Mouse (Mus musculus) inflammation-experienced regulatory T-cells (primary cell): Measurements from ENCODE around the gene Cep250. TPM values are rescaled to one million over a fixed set of nuclear protein-coding genes. Genes with fewer than 3 reads are reported as not detected.

ENCODE experiments used
- polyA plus RNA-seq, 2 experiments: library from polyadenylated mRNA; unstranded; fragments of 100-300 nt; shearing (Covaris generic); gene quantifications; one replicate each; pipeline ENCODE4 v1.2.1; 2017

The Cep250 gene
- polyA plus RNA-seq: 10 to 100 TPM; 35.7 to 42.2 TPM

DNA sequence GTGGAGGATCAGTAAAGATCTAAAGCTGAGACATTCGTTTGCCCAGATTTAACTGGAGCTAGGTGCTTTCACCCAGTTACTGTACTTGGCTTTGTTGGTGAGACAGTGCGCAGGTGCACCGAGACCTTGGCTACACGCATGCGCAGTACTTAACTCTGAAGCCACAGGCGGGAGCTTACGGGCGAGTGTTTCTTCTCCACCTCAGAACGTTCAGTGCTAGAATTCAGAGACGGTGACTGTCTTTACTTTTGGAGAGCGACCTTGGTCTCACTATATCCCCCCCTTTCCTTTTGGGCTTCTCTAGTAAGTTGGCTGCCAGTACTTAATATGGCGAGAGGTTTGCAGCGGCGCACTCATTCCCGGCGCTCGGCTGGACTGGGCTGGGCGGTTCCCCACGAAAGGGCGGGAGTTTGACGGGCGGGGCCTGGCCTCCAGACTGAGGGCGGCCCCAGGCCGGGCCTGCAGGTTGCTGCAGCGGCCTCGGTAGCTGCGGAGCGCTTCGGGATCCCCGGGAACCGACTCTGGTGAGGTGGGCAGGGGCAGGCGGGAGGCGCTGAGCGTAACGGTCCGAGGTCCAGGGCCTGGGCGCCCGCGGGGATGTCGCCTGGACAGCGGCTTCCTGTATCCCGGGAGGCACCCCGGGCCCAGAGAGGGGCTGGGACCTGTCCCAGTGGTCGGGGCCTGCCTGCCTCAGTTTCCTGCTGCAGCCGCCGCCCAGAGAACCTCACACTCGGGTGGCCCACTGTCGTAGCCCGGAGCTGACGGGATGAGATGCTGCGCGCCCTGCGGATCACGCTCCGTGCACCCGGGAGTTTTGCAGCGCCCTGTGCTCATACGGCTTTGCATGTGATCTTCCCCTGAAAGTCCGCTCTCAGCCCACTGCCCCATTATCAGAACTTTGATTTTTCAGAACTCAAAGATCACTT lies at the start of gene Cep250:
Gene Cep250 (plus strand): TSS at position 325 of the 926 bp plus-strand sequence.

GRCm38 (mm10) chr2:155929531-155930442 lies 26.5 kb upstream of the Cep250 start, which contains the start of gene Uqcc1:
Gene Uqcc1, minus strand, starts transcription at chr2:155930310.

GRCm38 (mm10) chr2:155940681-155941080 lies 15.6 kb upstream of the Cep250 start, which contains the start of gene Gm15557:
Gene Gm15557, plus strand, starts transcription at chr2:155940728.

GRCm38 (mm10) chr2:155945124-155945523 lies 11.1 kb upstream of the Cep250 start, which contains the start of gene Gdf5:
Gene Gdf5, minus strand, starts transcription at chr2:155945367.

GRCm38 (mm10) chr2:156007888-156008532 lies 51.8 kb downstream of the Cep250 start, which contains the start of the genes 6430550D23Rik and Ergic3:
Gene 6430550D23Rik, minus strand, starts transcription at chr2:156007977.
Gene Ergic3, plus strand, starts transcription at chr2:156008045.

Other genes with a start within 250 kb of the Cep250 start
- gene Edem2, start 227.0 kb upstream of the Cep250 start, polyA plus RNA-seq: 10 to 100 TPM; 66.8 to 69.6 TPM
- not detected for gene Gm17581, start 220.6 kb upstream of the Cep250 start, polyA plus RNA-seq
- gene Procr, start 205.3 kb upstream of the Cep250 start, polyA plus RNA-seq: under 1 TPM; 0.10 to 0.64 TPM
- gene Mmp24, start 181.1 kb upstream of the Cep250 start, polyA plus RNA-seq: under 1 TPM; 0.31 to 0.62 TPM
- gene BC029722, start 137.0 kb upstream of the Cep250 start, polyA plus RNA-seq: 10 to 100 TPM; 53.4 to 57.3 TPM
- gene Eif6, start 129.5 kb upstream of the Cep250 start, polyA plus RNA-seq: 100 to 1,000 TPM; 181 to 215 TPM
- gene Fam83c, start 121.6 kb upstream of the Cep250 start, polyA plus RNA-seq: under 1 TPM in 1 of 2 experiments, not detected in 1; 0.04 TPM
- 10 to 100 TPM; 38.5 to 64.3 TPM for gene Uqcc1, start 26.1 kb upstream of the Cep250 start, polyA plus RNA-seq
- under 1 TPM in 1 of 2 experiments, not detected in 1; 0.94 TPM for gene Gm15557, start 15.7 kb upstream of the Cep250 start, polyA plus RNA-seq
- gene Gdf5, start 11.1 kb upstream of the Cep250 start, polyA plus RNA-seq: under 1 TPM; 0.32 to 0.46 TPM
- gene 6430550D23Rik, start 51.5 kb downstream of the Cep250 start, polyA plus RNA-seq: 1 to 10 TPM in 1 of 2 experiments, under 1 TPM in 1; 0.62 to 1.6 TPM
- gene Ergic3, start 51.6 kb downstream of the Cep250 start, polyA plus RNA-seq: 100 to 1,000 TPM; 145 to 152 TPM
- 1 to 10 TPM in 1 of 2 experiments, not detected in 1; 1.2 TPM for gene Fer1l4, start 96.5 kb downstream of the Cep250 start, polyA plus RNA-seq
- under 1 TPM in 1 of 2 experiments, not detected in 1; 0.70 TPM for gene Spag4, start 108.7 kb downstream of the Cep250 start, polyA plus RNA-seq
- gene Cpne1, start 155.5 kb downstream of the Cep250 start, polyA plus RNA-seq: 10 to 100 TPM; 73.9 to 85.8 TPM
- 10 to 100 TPM; 32.2 to 41.8 TPM for gene Rbm12, start 155.5 kb downstream of the Cep250 start, polyA plus RNA-seq
- gene Gm28036, start 170.6 kb downstream of the Cep250 start, polyA plus RNA-seq: 10 to 100 TPM; 20.5 to 23.2 TPM
- gene Romo1, start 187.6 kb downstream of the Cep250 start, polyA plus RNA-seq: 100 to 1,000 TPM; 148 to 150 TPM
- 10 to 100 TPM; 38.1 to 57.6 TPM for gene Nfs1, start 187.7 kb downstream of the Cep250 start, polyA plus RNA-seq
- gene Rbm39, start 223.8 kb downstream of the Cep250 start, polyA plus RNA-seq: 1,000 to 10,000 TPM in 1 of 2 experiments, 100 to 1,000 TPM in 1; 900 to 1,062 TPM
- 10 to 100 TPM; 55.6 to 60.7 TPM for gene Phf20, start 240.0 kb downstream of the Cep250 start, polyA plus RNA-seq